Mouse (Mus musculus): ENCODE measurements at regions not wholly inside any gene's neighbourhood (a gene's known extent, or its start where the extent isn't known, plus 50 kb on each side); places are given as distances from the start of the nearest gene placed in this dataset.

GRCm38 (mm10) chr14:58691129-58691828 is 451.4 kb downstream of the 1700129C05Rik start:
- Histone ChIP-seq H3K36me3 (no peaks in the 10 kb centered on the region), H3K27ac (no peak overlapping the region), H3K9me3 (replicated peaks) (no peaks in the 10 kb centered on the region), H3K4me1 (no peaks in the 10 kb centered on the region), H3K4me3 (no peak overlapping the region), H3K27me3 (ENCODE audit: low read depth, poor library complexity, severe bottlenecking) (no peaks in the 10 kb centered on the region)
- WGBS = 89% methylated on average over 9 of the region's 9 CpGs
- DNase-seq (ENCODE audit: low spot score) = no peak

GRCm38 (mm10) chr14:58687814-58688213 is 454.9 kb downstream of the 1700129C05Rik start:
- no peak overlapping the region for H3K27ac ChIP-seq
- H3K4me1 ChIP-seq = no peaks in the 10 kb centered on the region
- no peaks in the 10 kb centered on the region for H3K9me3 ChIP-seq (replicated peaks)
- DNase-seq (ENCODE audit: low spot score) = no peak
- H3K27me3 ChIP-seq (ENCODE audit: low read depth, poor library complexity, severe bottlenecking) = no peaks in the 10 kb centered on the region
- no peak overlapping the region for H3K4me3 ChIP-seq
- WGBS = 87% methylated on average over 4 of the region's 4 CpGs
- H3K36me3 ChIP-seq = no peaks in the 10 kb centered on the region

DNA sequence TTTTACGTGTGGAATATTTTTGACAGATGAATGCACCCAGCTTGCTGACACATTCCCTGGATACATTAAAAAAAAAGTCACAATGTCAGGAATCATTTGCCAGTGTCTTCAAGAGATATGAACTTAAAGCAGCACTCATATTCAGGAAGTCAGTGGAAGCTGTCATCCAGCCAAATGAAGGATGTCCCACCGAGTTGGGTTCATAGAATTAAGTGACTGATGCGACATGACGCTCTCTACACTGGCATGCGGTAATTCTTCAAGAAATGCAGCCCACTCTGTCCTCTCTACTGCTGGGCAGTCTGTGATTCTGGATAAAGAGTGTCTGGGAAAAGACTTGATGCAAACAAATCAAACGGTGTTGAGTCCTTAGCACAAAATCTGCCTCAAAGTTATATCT is 463.9 kb downstream of the 1700129C05Rik start:
- WGBS = 84% methylated on average over 6 of the region's 6 CpGs
- Histone ChIP-seq H3K4me3 (no peak overlapping the region), H3K9me3 (replicated peaks) (no peaks in the 10 kb centered on the region), H3K4me1 (no peaks in the 10 kb centered on the region), H3K27me3 (ENCODE audit: low read depth, poor library complexity, severe bottlenecking) (no peaks in the 10 kb centered on the region), H3K36me3 (no peaks in the 10 kb centered on the region), H3K27ac (no peak overlapping the region)
- DNase-seq (ENCODE audit: low spot score) = no peak

- Histone ChIP-seq H3K27ac (no peak overlapping the region), H3K36me3 (no peaks in the 10 kb centered on the region), H3K4me3 (no peak overlapping the region), H3K4me1 (no peaks in the 10 kb centered on the region), H3K9me3 (replicated peaks) (no peaks in the 10 kb centered on the region), H3K27me3 (ENCODE audit: low read depth, poor library complexity, severe bottlenecking) (no peaks in the 10 kb centered on the region)
- 70% methylated on average over 11 of the region's 11 CpGs for WGBS
- no peak for DNase-seq (ENCODE audit: low spot score)
These were observed 464.5 kb downstream of the 1700129C05Rik start for GRCm38 (mm10) chr14:58678126-58678656.

- Histone ChIP-seq H3K9me3 (replicated peaks) (no peaks in the 10 kb centered on the region), H3K36me3 (no peaks in the 10 kb centered on the region), H3K27me3 (ENCODE audit: low read depth, poor library complexity, severe bottlenecking) (no peaks in the 10 kb centered on the region), H3K4me3 (no peak overlapping the region), H3K4me1 (no peaks in the 10 kb centered on the region), H3K27ac (no peak overlapping the region)
- WGBS = 89% methylated on average over 3 of the region's 3 CpGs
- DNase-seq (ENCODE audit: low spot score) = no peak
These were observed 467.5 kb downstream of the 1700129C05Rik start for GRCm38 (mm10) chr14:58675146-58675545.

DNA sequence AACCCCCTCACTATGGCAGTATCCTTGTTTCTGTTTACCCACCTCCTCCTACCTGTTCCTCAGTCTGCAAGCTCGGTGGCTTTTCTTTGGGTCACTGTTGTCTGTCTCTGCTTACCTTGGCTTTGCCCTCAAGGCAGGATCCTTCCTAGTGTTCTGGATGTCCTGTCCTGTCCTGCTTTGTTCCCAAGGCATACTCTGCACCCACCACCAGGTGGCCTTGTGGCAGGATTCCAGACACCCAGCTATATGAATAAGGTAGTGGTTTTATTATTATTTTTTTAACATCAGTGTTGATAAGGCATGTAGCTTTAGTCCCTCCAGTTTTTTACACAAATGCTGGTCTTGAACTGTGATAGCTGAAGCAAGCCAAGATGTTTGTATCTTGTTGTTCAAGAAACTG is 478.7 kb downstream of the 1700129C05Rik start:
- Histone ChIP-seq H3K9me3 (replicated peaks) (no peaks in the 10 kb centered on the region), H3K4me1 (peaks cover 17% of the 10 kb centered on the region), H3K27me3 (ENCODE audit: low read depth, poor library complexity, severe bottlenecking) (no peaks in the 10 kb centered on the region), H3K36me3 (no peaks in the 10 kb centered on the region), H3K4me3 (no peak overlapping the region), H3K27ac (peak overlapping the region; percentile 25; the same call in 1 of the 2 replicates)
- peak; percentile 36 for DNase-seq (ENCODE audit: low spot score)
- 26% methylated on average over 1 of the region's 1 CpGs for WGBS

DNA sequence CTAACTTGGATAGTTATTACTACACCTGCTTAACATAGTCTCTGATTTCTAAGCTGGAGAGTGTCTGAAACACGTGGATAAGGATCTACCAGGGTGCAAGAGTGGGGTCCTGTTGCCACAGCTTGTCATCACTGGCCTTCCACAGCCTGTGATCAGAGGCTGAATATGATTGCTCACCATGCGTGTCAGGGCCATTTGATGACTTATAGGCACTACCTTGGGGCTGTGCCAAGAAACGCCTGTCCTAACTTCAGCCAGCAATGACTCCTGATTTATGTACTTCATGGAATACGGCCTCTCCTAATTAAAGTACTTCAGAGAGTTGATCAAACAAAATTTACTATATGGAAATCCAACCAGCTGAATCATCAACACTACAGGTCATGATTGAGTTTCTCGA is 480.1 kb downstream of the 1700129C05Rik start:
- H3K4me3 ChIP-seq = no peak overlapping the region
- H3K27ac ChIP-seq = no peak overlapping the region
- WGBS = 65% methylated on average over 5 of the region's 5 CpGs
- no peaks in the 10 kb centered on the region for H3K27me3 ChIP-seq (ENCODE audit: low read depth, poor library complexity, severe bottlenecking)
- H3K4me1 ChIP-seq = peaks cover 22% of the 10 kb centered on the region
- no peaks in the 10 kb centered on the region for H3K9me3 ChIP-seq (replicated peaks)
- H3K36me3 ChIP-seq = no peaks in the 10 kb centered on the region
- DNase-seq (ENCODE audit: low spot score) = no peak

DNA sequence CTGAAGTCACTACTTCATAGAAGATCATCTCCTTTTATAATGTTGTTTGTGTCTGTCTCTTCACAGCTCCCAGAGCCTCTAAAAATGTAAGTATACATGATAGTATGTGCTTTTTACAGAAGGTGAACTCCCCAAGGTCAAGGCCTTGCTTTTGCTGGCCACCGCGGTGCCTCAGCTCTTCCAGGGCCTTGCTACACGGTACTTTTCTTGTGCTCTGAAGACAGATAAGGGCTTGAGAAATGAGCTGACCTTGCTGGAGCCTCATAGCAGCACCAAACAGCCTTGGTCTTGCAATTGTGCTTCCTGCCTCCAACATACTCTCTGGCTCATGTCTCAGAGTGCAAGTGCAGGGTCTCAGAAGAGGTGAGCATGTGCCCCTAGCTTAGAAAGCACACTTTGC is 481.3 kb downstream of the 1700129C05Rik start:
- DNase-seq (ENCODE audit: low spot score) = no peak
- H3K4me3 ChIP-seq = no peak overlapping the region
- H3K27ac ChIP-seq = no peak overlapping the region
- no peaks in the 10 kb centered on the region for H3K9me3 ChIP-seq (replicated peaks)
- peaks cover 34% of the 10 kb centered on the region for H3K4me1 ChIP-seq
- no peaks in the 10 kb centered on the region for H3K36me3 ChIP-seq
- WGBS = 76% methylated on average over 3 of the region's 3 CpGs
- H3K27me3 ChIP-seq (ENCODE audit: low read depth, poor library complexity, severe bottlenecking) = no peaks in the 10 kb centered on the region

DNA sequence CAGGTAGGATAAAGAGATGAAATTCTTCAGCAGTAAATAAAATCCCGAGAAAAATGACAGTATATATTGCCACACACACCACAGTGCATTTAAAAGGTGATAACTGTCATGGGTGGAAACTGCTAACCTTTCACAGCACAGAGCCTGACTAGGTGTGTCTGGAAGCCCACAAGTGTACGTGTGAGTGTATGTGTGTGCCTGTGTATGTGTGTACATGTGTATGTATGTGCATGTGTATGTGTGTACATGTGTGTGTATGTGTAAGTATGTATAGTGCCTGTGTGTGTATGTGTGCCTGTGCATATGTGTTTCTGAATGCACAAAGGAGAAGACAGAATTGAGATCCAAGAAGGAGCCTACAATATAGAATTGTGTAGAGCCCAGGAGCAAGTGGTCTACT is 485.4 kb downstream of the 1700129C05Rik start:
- 57% methylated on average over 2 of the region's 2 CpGs for WGBS
- H3K4me1 ChIP-seq = peaks cover 48% of the 10 kb centered on the region
- H3K4me3 ChIP-seq = no peak overlapping the region
- H3K27ac ChIP-seq = peak overlapping the region; percentile 89
- no peaks in the 10 kb centered on the region for H3K27me3 ChIP-seq (ENCODE audit: low read depth, poor library complexity, severe bottlenecking)
- H3K36me3 ChIP-seq = no peaks in the 10 kb centered on the region
- no peaks in the 10 kb centered on the region for H3K9me3 ChIP-seq (replicated peaks)
- no peak for DNase-seq (ENCODE audit: low spot score)

DNA sequence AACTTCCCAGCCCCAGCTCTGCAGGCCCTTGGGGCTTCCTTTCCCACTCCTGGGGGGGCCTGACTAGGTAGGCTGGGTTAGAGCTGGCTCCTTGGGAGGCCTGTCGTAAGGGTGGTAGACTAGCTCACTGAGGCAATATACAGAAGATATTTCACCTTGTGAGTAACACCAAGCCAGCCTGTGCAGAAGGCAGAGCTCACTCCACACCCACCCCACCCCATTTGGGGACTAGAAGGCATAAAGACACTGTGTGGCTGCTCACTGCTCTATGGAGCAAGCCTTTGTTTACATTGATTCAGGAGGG is 485.8 kb downstream of the 1700129C05Rik start:
- Histone ChIP-seq H3K9me3 (replicated peaks) (no peaks in the 10 kb centered on the region), H3K4me3 (0 out of 2 replicates have a peak overlapping the region, but pooled peaks have one; percentile 16), H3K27ac (peak overlapping the region; percentile 89), H3K36me3 (no peaks in the 10 kb centered on the region), H3K27me3 (ENCODE audit: low read depth, poor library complexity, severe bottlenecking) (no peaks in the 10 kb centered on the region), H3K4me1 (peaks cover 51% of the 10 kb centered on the region)
- 10% methylated on average over 1 of the region's 1 CpGs for WGBS
- peak; percentile 59 for DNase-seq (ENCODE audit: low spot score)

- peak; percentile 56 for DNase-seq (ENCODE audit: low spot score)
- no peaks in the 10 kb centered on the region for H3K9me3 ChIP-seq (replicated peaks)
- H3K27ac ChIP-seq = peak overlapping the region; percentile 89
- 5% methylated on average over 4 of the region's 4 CpGs for WGBS
- H3K4me1 ChIP-seq = peaks cover 51% of the 10 kb centered on the region
- H3K27me3 ChIP-seq (ENCODE audit: low read depth, poor library complexity, severe bottlenecking) = no peaks in the 10 kb centered on the region
- 0 out of 2 replicates have a peak overlapping the region, but pooled peaks have one; percentile 16 for H3K4me3 ChIP-seq
- no peaks in the 10 kb centered on the region for H3K36me3 ChIP-seq
These were observed 486.3 kb downstream of the 1700129C05Rik start for GRCm38 (mm10) chr14:58656212-58656934.

DNA sequence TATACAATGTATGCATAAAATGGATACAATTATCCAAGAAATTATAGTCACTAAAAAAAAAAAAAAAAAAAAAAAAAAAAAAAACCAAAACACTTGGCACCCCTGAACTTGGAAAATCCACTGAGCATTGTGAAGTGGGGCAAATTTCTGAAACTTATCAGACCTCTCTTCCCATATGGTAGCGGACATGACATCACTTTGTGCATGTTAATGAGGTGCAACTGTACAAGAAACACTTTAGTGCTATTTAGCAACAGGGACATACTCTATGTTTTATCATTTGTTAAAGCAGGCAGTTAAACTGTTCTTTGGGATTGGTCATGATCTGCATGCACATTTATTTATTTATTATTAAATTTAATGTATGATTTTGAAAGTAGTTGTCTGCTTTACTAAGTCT is 489.7 kb downstream of the 1700129C05Rik start:
- Histone ChIP-seq H3K27ac (no peak overlapping the region), H3K4me1 (peaks cover 49% of the 10 kb centered on the region), H3K36me3 (no peaks in the 10 kb centered on the region), H3K27me3 (ENCODE audit: low read depth, poor library complexity, severe bottlenecking) (no peaks in the 10 kb centered on the region), H3K4me3 (no peak overlapping the region), H3K9me3 (replicated peaks) (no peaks in the 10 kb centered on the region)
- no peak for DNase-seq (ENCODE audit: low spot score)
- 98% methylated on average over 1 of the region's 1 CpGs for WGBS

GRCm38 (mm10) chr14:58652004-58652403 is 490.7 kb downstream of the 1700129C05Rik start:
- no peak for DNase-seq (ENCODE audit: low spot score)
- WGBS = 62% methylated on average over 3 of the region's 3 CpGs
- H3K27ac ChIP-seq = peak overlapping the region; percentile 47; the same call in 1 of the 2 replicates

More at GRCm38 (mm10) chr14:58652004-58652403, 490.7 kb downstream of the 1700129C05Rik start:
- Histone ChIP-seq H3K36me3 (no peaks in the 10 kb centered on the region), H3K4me3 (no peak overlapping the region), H3K27me3 (ENCODE audit: low read depth, poor library complexity, severe bottlenecking) (no peaks in the 10 kb centered on the region), H3K9me3 (replicated peaks) (no peaks in the 10 kb centered on the region), H3K4me1 (peaks cover 39% of the 10 kb centered on the region)

Measured in limb, embryonic 10.5 days (tissue).